Mouse (Mus musculus): ENCODE data around the gene Tmem233. TPM values are rescaled to one million over a fixed set of nuclear protein-coding genes. Genes with fewer than 3 reads are reported as not detected.

Tmem233 gene
- polyA plus RNA-seq, 1 experiment from 2014 or later, result not detected

Other genes with a start within 250 kb of the Tmem233 start
- 24.8 and 26.7 TPM in 2 replicates for gene Cit, start 238.0 kb downstream of the Tmem233 start, polyA plus RNA-seq (2014; fragmentation: Nextera tagmentation; extraction: Ambion mirVana)
- 55.5 and 57.5 TPM in 2 replicates for gene Prkab1, start 58.7 kb downstream of the Tmem233 start, polyA plus RNA-seq (2014; fragmentation: Nextera tagmentation; extraction: Ambion mirVana)
- 1.0 and 2.1 TPM in 2 replicates for gene Ccdc60, start 205.7 kb upstream of the Tmem233 start, polyA plus RNA-seq (2014; fragmentation: Nextera tagmentation; extraction: Ambion mirVana)

All from neural tube, embryonic 11.5 days (tissue).